Mouse (Mus musculus): ENCODE measurements around the gene Glrp1. TPM values are rescaled to one million over a fixed set of nuclear protein-coding genes. Genes with fewer than 3 reads are reported as not detected.

Glrp1 gene
- polyA plus RNA-seq, 1 experiment from 2014 or later = not detected

DNA sequence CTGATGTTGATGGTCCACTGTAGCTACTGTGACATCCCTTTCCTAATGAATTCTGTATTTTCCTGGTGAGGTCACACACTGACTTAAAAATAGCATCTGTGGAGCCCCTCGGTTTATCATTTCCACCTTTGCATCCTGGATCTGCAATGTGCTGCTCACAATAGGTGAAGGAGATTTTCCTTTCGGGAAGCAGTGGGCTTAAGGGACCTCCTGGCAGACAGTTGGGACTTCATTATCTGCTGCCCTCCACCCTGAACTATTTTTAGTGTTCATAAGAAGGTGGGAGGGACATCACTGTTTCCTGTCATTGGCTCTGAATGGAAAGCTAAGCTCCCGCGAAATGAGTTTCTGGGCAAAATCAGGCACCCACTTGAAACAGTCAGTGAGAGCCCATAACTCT is 20.9 kb downstream of the Glrp1 start:
- H3K4me3 ChIP-seq (ENCODE audit: low read depth, low read length) = no peak overlapping the region
- 79% methylated on average over 4 of the region's 4 CpGs for WGBS
- no peaks in the 10 kb centered on the region for H3K9me3 ChIP-seq (ENCODE audit: control insufficient read depth, low read length)
- H3K27me3 ChIP-seq (ENCODE audit: control insufficient read depth, insufficient read depth, low read length) = no peaks in the 10 kb centered on the region
- no peak for ATAC-seq (ENCODE audit: low read depth)
- H3K27ac ChIP-seq (ENCODE audit: low read depth, low read length) = no peak overlapping the region
- no peak overlapping the region for H3K9ac ChIP-seq (replicated peaks; ENCODE audit: low read depth, low read length)
- H3K4me2 ChIP-seq (ENCODE audit: low read depth, low read length) = no peak overlapping the region
- 0 out of 2 replicates have a peak, but pooled peaks cover 3% of the 10 kb centered on the region for H3K4me1 ChIP-seq (ENCODE audit: control insufficient read depth, insufficient read depth, low read length)
- H3K36me3 ChIP-seq (ENCODE audit: control insufficient read depth, insufficient read depth, low read length) = no peaks in the 10 kb centered on the region

DNA sequence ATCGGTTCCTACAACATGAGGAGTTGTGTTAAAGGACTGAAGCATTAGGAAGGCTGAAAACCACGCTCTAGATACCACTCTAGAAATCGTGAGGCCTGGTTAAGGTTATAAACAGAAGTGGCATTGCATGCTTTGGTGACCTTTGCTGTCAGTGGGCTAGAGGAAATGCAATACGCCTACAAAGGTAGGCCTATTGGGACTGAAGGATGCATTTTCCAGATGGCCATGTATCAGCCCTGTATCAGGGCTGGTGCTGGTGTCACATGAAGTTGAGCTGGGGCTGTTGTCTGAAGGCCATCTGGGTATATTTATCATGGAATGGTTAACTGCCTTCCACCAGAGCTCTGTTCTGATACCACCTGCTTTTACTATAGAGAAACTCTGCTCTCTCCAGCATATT is 23.5 kb downstream of the Glrp1 start:
- Histone ChIP-seq H3K27ac (ENCODE audit: low read depth, low read length) (no peak overlapping the region), H3K9me3 (ENCODE audit: control insufficient read depth, low read length) (no peaks in the 10 kb centered on the region), H3K4me2 (ENCODE audit: low read depth, low read length) (no peak overlapping the region), H3K4me3 (ENCODE audit: low read depth, low read length) (no peak overlapping the region), H3K27me3 (ENCODE audit: control insufficient read depth, insufficient read depth, low read length) (no peaks in the 10 kb centered on the region), H3K9ac (replicated peaks; ENCODE audit: low read depth, low read length) (no peak overlapping the region), H3K4me1 (ENCODE audit: control insufficient read depth, insufficient read depth, low read length) (no peaks in the 10 kb centered on the region), H3K36me3 (ENCODE audit: control insufficient read depth, insufficient read depth, low read length) (no peaks in the 10 kb centered on the region)
- ATAC-seq (ENCODE audit: low read depth) = no peak
- 73% methylated on average over 4 of the region's 4 CpGs for WGBS

GRCm38 (mm10) chr1:88484059-88484458 is 25.8 kb downstream of the Glrp1 start:
- H3K4me3 ChIP-seq (ENCODE audit: low read depth, low read length) = no peak overlapping the region
- WGBS = 82% methylated on average over 4 of the region's 4 CpGs
- no peaks in the 10 kb centered on the region for H3K4me1 ChIP-seq (ENCODE audit: control insufficient read depth, insufficient read depth, low read length)
- H3K36me3 ChIP-seq (ENCODE audit: control insufficient read depth, insufficient read depth, low read length) = no peaks in the 10 kb centered on the region
- H3K4me2 ChIP-seq (ENCODE audit: low read depth, low read length) = no peak overlapping the region
- ATAC-seq (ENCODE audit: low read depth) = no peak
- no peaks in the 10 kb centered on the region for H3K9me3 ChIP-seq (ENCODE audit: control insufficient read depth, low read length)
- H3K9ac ChIP-seq (replicated peaks; ENCODE audit: low read depth, low read length) = no peak overlapping the region
- H3K27me3 ChIP-seq (ENCODE audit: control insufficient read depth, insufficient read depth, low read length) = no peaks in the 10 kb centered on the region
- no peak overlapping the region for H3K27ac ChIP-seq (ENCODE audit: low read depth, low read length)

- H3K9me3 ChIP-seq (ENCODE audit: control insufficient read depth, low read length) = no peaks in the 10 kb centered on the region
- H3K27ac ChIP-seq (ENCODE audit: low read depth, low read length) = peak overlapping the region; percentile 41; the same call in 1 of the 2 replicates
- peak; percentile 48; the same call in 1 of the 2 replicates for ATAC-seq (ENCODE audit: low read depth)
- H3K36me3 ChIP-seq (ENCODE audit: control insufficient read depth, insufficient read depth, low read length) = no peaks in the 10 kb centered on the region
- no peak overlapping the region for H3K4me2 ChIP-seq (ENCODE audit: low read depth, low read length)
- H3K4me3 ChIP-seq (ENCODE audit: low read depth, low read length) = no peak overlapping the region
- no peak overlapping the region for H3K9ac ChIP-seq (replicated peaks; ENCODE audit: low read depth, low read length)
- 53% methylated on average over 17 of the region's 17 CpGs for WGBS
- peaks cover 9% of the 10 kb centered on the region; the same call in 1 of the 2 replicates for H3K4me1 ChIP-seq (ENCODE audit: control insufficient read depth, insufficient read depth, low read length)
- no peaks in the 10 kb centered on the region for H3K27me3 ChIP-seq (ENCODE audit: control insufficient read depth, insufficient read depth, low read length)
Measured at GRCm38 (mm10) chr1:88482142-88483099, 27.4 kb downstream of the Glrp1 start.

DNA sequence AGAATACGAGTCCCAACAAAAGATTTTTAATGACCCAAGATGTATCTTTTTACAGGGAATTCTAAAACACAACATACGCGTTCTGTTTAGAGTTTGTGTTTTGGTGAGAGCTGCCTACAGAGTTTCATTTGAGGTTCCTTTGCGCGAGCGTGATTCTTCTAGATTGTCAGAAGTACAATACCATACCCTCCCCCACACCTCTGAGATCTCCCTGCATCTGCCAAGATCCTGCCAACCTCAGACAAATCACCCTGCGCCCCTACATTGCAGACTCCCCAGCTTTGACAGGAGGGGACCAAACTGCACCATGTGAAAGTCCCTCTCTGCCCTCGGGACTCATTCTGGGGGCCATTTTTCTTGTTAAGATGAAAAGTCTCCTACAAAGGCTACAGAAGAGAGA is 29.3 kb downstream of the Glrp1 start:
- no peak for ATAC-seq (ENCODE audit: low read depth)
- peaks cover 9% of the 10 kb centered on the region; the same call in 1 of the 2 replicates for H3K4me1 ChIP-seq (ENCODE audit: control insufficient read depth, insufficient read depth, low read length)
- H3K27ac ChIP-seq (ENCODE audit: low read depth, low read length) = no peak overlapping the region
- WGBS = 53% methylated on average over 8 of the region's 8 CpGs
- no peak overlapping the region for H3K4me2 ChIP-seq (ENCODE audit: low read depth, low read length)
- no peak overlapping the region for H3K9ac ChIP-seq (replicated peaks; ENCODE audit: low read depth, low read length)
- no peaks in the 10 kb centered on the region for H3K27me3 ChIP-seq (ENCODE audit: control insufficient read depth, insufficient read depth, low read length)
- no peaks in the 10 kb centered on the region for H3K9me3 ChIP-seq (ENCODE audit: control insufficient read depth, low read length)
- no peak overlapping the region for H3K4me3 ChIP-seq (ENCODE audit: low read depth, low read length)
- no peaks in the 10 kb centered on the region for H3K36me3 ChIP-seq (ENCODE audit: control insufficient read depth, insufficient read depth, low read length)

DNA sequence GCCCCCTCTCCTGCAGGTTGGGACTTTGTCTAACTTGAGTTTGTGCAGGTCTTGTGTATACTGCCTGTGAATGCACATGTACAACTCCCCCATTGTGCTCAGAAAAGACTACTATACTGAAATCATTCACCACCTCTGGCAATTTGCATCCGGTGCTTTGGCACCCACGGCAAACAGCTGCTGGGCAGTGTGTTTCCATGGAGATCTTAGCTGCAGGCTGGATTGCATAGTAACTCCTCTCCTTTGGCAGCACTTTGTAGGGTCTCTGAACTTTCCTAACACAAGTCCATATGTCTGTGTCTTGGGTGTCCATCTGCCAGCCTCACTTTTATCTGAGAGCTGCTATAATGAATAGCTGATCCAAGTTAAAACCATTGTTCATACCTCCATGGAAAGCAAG is 31.7 kb downstream of the Glrp1 start:
- peaks cover 9% of the 10 kb centered on the region; the same call in 1 of the 2 replicates for H3K4me1 ChIP-seq (ENCODE audit: control insufficient read depth, insufficient read depth, low read length)
- no peak overlapping the region for H3K4me2 ChIP-seq (ENCODE audit: low read depth, low read length)
- no peaks in the 10 kb centered on the region for H3K27me3 ChIP-seq (ENCODE audit: control insufficient read depth, insufficient read depth, low read length)
- no peak for ATAC-seq (ENCODE audit: low read depth)
- H3K27ac ChIP-seq (ENCODE audit: low read depth, low read length) = no peak overlapping the region
- WGBS = 22% methylated on average over 2 of the region's 2 CpGs
- H3K9ac ChIP-seq (replicated peaks; ENCODE audit: low read depth, low read length) = no peak overlapping the region
- no peaks in the 10 kb centered on the region for H3K36me3 ChIP-seq (ENCODE audit: control insufficient read depth, insufficient read depth, low read length)
- no peaks in the 10 kb centered on the region for H3K9me3 ChIP-seq (ENCODE audit: control insufficient read depth, low read length)
- H3K4me3 ChIP-seq (ENCODE audit: low read depth, low read length) = no peak overlapping the region

DNA sequence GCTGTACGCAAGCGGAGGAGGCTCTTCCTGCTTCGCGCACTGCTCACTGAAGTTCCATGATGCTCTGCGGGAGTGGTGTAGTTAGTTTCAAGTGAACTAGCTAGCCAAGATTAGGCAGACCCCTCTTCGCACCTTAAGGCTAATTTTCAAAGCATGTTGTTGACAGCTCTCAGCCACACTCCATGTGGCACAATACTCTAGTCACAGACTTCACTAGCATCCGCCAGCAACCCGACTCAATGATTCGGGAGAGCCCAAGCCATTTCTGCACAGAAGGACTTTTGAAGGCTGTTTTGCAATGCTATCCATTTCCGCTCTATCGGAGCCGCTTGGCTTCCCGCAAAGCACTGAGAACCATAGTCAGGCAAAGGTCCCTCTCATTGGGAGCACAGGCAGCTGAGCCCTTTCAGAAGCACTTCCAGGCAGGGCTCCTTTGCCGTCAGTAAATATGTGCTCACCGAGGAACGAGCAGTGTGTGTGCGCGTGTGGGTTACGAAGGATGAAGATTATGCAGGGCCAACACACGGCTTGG is 33.2 kb downstream of the Glrp1 start:
- ATAC-seq (ENCODE audit: low read depth) = no peak
- Histone ChIP-seq H3K4me3 (ENCODE audit: low read depth, low read length) (no peak overlapping the region), H3K27me3 (ENCODE audit: control insufficient read depth, insufficient read depth, low read length) (no peaks in the 10 kb centered on the region), H3K27ac (ENCODE audit: low read depth, low read length) (no peak overlapping the region), H3K4me2 (ENCODE audit: low read depth, low read length) (no peak overlapping the region), H3K4me1 (ENCODE audit: control insufficient read depth, insufficient read depth, low read length) (peaks cover 9% of the 10 kb centered on the region; the same call in 1 of the 2 replicates), H3K9me3 (ENCODE audit: control insufficient read depth, low read length) (no peaks in the 10 kb centered on the region), H3K9ac (replicated peaks; ENCODE audit: low read depth, low read length) (no peak overlapping the region), H3K36me3 (ENCODE audit: control insufficient read depth, insufficient read depth, low read length) (no peaks in the 10 kb centered on the region)
- WGBS = 93% methylated on average over 20 of the region's 20 CpGs

DNA sequence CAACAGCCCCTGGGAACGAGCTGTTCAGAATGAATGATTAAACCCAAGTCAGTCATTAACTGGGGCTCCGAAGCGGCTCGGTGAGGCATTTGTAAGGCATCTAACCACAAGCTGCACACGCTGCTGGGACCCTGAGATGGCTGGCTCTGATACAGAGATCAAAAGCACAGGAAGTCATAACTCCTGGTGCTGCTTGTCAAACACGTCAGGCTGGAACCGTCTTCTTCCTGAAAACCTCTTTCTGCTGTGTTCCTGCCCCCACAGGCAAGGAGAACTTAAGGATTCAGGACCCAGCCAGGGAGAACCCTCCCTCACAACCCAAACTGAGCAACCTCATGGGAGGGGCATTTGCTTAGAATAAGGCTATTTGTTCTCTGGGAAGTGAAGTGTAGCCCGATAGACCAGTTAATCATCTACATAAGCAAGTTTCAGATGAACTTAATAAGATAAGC is 34.3 kb downstream of the Glrp1 start:
- no peaks in the 10 kb centered on the region for H3K9me3 ChIP-seq (ENCODE audit: control insufficient read depth, low read length)
- H3K4me2 ChIP-seq (ENCODE audit: low read depth, low read length) = no peak overlapping the region
- no peaks in the 10 kb centered on the region for H3K27me3 ChIP-seq (ENCODE audit: control insufficient read depth, insufficient read depth, low read length)
- no peak overlapping the region for H3K9ac ChIP-seq (replicated peaks; ENCODE audit: low read depth, low read length)
- H3K4me1 ChIP-seq (ENCODE audit: control insufficient read depth, insufficient read depth, low read length) = peaks cover 9% of the 10 kb centered on the region; the same call in 1 of the 2 replicates
- H3K36me3 ChIP-seq (ENCODE audit: control insufficient read depth, insufficient read depth, low read length) = no peaks in the 10 kb centered on the region
- 18% methylated on average over 8 of the region's 8 CpGs for WGBS
- no peak for ATAC-seq (ENCODE audit: low read depth)
- no peak overlapping the region for H3K4me3 ChIP-seq (ENCODE audit: low read depth, low read length)
- H3K27ac ChIP-seq (ENCODE audit: low read depth, low read length) = no peak overlapping the region

GRCm38 (mm10) chr1:88474598-88474997 is 35.3 kb downstream of the Glrp1 start:
- Histone ChIP-seq H3K4me3 (ENCODE audit: low read depth, low read length) (no peak overlapping the region), H3K4me2 (ENCODE audit: low read depth, low read length) (no peak overlapping the region), H3K36me3 (ENCODE audit: control insufficient read depth, insufficient read depth, low read length) (no peaks in the 10 kb centered on the region), H3K9me3 (ENCODE audit: control insufficient read depth, low read length) (no peaks in the 10 kb centered on the region), H3K27ac (ENCODE audit: low read depth, low read length) (no peak overlapping the region), H3K4me1 (ENCODE audit: control insufficient read depth, insufficient read depth, low read length) (peaks cover 9% of the 10 kb centered on the region; the same call in 1 of the 2 replicates), H3K27me3 (ENCODE audit: control insufficient read depth, insufficient read depth, low read length) (no peaks in the 10 kb centered on the region), H3K9ac (replicated peaks; ENCODE audit: low read depth, low read length) (no peak overlapping the region)
- no peak for ATAC-seq (ENCODE audit: low read depth)
- 62% methylated on average over 7 of the region's 7 CpGs for WGBS

Measured in neural tube, embryonic 14.5 days (tissue).